Mouse (Mus musculus) embryonic facial prominence, embryonic 14.5 days (tissue): ENCODE measurements at regions not wholly inside any gene's neighbourhood (a gene's known extent, or its start where the extent isn't known, plus 50 kb on each side); places are given as distances from the start of the nearest gene placed in this dataset.
A peak's percentile ranks its signal among the peaks of the same experiment; 100 is the strongest.

Experiments used
- ATAC-seq: fragments of 200-750 bp; cut with Nextera tagmentation; 2 replicates; pipeline ENCODE4 v1.8.0; 2017; ENCODE audit warnings: low read depth, moderate number of reproducible peaks, moderate TSS enrichment
- DNase-seq: peaks from one replicate; pipeline ENCODE4 v3.0.0-alpha.2; 2015; ENCODE audit warnings: low spot score
- H3K27ac ChIP-seq: fragments of 300-500 bp; sonication (generic); replicated peaks from 2 replicates; pipeline ENCODE4 v1.5.1; 2014; ENCODE audit warnings: low read depth, mild to moderate bottlenecking, low read length, moderate library complexity
- H3K27me3 ChIP-seq: fragments of 300-500 bp; sonication (generic); replicated peaks from 2 replicates; pipeline ENCODE4 v1.6.1; 2014; ENCODE audit warnings: low read length; ENCODE audit not compliant: control insufficient read depth, insufficient read depth
- H3K36me3 ChIP-seq: fragments of 300-500 bp; sonication (generic); 2 replicates; pipeline ENCODE4 v1.6.1; 2014; ENCODE audit warnings: low read length, mixed read lengths; ENCODE audit not compliant: control insufficient read depth, insufficient read depth
- H3K4me1 ChIP-seq: fragments of 300-500 bp; sonication (generic); 2 replicates; pipeline ENCODE4 v1.6.1; 2014; ENCODE audit warnings: antibody characterized with exemption, low read length; ENCODE audit not compliant: control insufficient read depth, insufficient read depth
- H3K4me2 ChIP-seq: fragments of 300-500 bp; sonication (generic); 2 replicates; pipeline ENCODE4 v1.6.1; 2014; ENCODE audit warnings: low read depth, mild to moderate bottlenecking, low read length, moderate library complexity, mixed read lengths
- H3K4me3 ChIP-seq: fragments of 300-500 bp; sonication (generic); 2 replicates; pipeline ENCODE4 v1.5.1; 2014; ENCODE audit warnings: low read depth, mild to moderate bottlenecking, low read length
- H3K9ac ChIP-seq: fragments of 300-500 bp; sonication (generic); 2 replicates; pipeline ENCODE4 v1.6.1; 2014; ENCODE audit warnings: low read depth, mild to moderate bottlenecking, low read length, moderate library complexity, mixed read lengths
- H3K9me3 ChIP-seq: fragments of 300-500 bp; sonication (generic); 2 replicates; pipeline ENCODE4 v1.6.1; 2016; ENCODE audit warnings: low read length; ENCODE audit not compliant: control insufficient read depth
- WGBS: fragments of 180-500 bp; shearing (Covaris S2); extraction: QIAGEN DNeasy Blood & Tissue Kit; methylation state at CpG from one replicate; pipeline ENCODE4 v1.1.7; 2014; 5-methylcytosine and 5-hydroxymethylcytosine counted together

- Histone ChIP-seq H3K4me3 (no peak overlapping the region), H3K9ac (no peak overlapping the region), H3K4me1 (no peaks in the 10 kb centered on the region), H3K4me2 (no peak overlapping the region), H3K36me3 (no peaks in the 10 kb centered on the region), H3K27ac (no peak overlapping the region), H3K9me3 (no peaks in the 10 kb centered on the region), H3K27me3 (no peaks in the 10 kb centered on the region)
- WGBS = 91% methylated on average over 6 of the region's 6 CpGs
- DNase-seq = no peak
- no peak for ATAC-seq
Observed at GRCm38 (mm10) chr14:99383170-99383569, 84.7 kb downstream of the Klf5 start.

- Histone ChIP-seq H3K36me3 (no peaks in the 10 kb centered on the region), H3K9me3 (no peaks in the 10 kb centered on the region), H3K27ac (no peak overlapping the region), H3K4me1 (no peaks in the 10 kb centered on the region), H3K9ac (no peak overlapping the region), H3K27me3 (no peaks in the 10 kb centered on the region), H3K4me3 (no peak overlapping the region), H3K4me2 (no peak overlapping the region)
- no peak for ATAC-seq
- WGBS = 92% methylated on average over 6 of the region's 6 CpGs
- no peak for DNase-seq
Observed at GRCm38 (mm10) chr14:99387581-99387980, 89.1 kb downstream of the Klf5 start.

- peak; percentile 32 for DNase-seq
- H3K9ac ChIP-seq = no peak overlapping the region
- ATAC-seq = no peak
- H3K36me3 ChIP-seq = no peaks in the 10 kb centered on the region
- no peaks in the 10 kb centered on the region for H3K27me3 ChIP-seq
- H3K4me1 ChIP-seq = no peaks in the 10 kb centered on the region
- H3K27ac ChIP-seq = no peak overlapping the region
- 62% methylated on average over 5 of the region's 5 CpGs for WGBS
- H3K4me3 ChIP-seq = no peak overlapping the region
- H3K4me2 ChIP-seq = no peak overlapping the region
- no peaks in the 10 kb centered on the region for H3K9me3 ChIP-seq
Observed at GRCm38 (mm10) chr14:99389306-99389705, 90.8 kb downstream of the Klf5 start.

- no peaks in the 10 kb centered on the region for H3K27me3 ChIP-seq
- DNase-seq = no peak
- peak; percentile 18; the same call in 1 of the 2 replicates for ATAC-seq
- no peaks in the 10 kb centered on the region for H3K4me1 ChIP-seq
- H3K9ac ChIP-seq = no peak overlapping the region
- no peak overlapping the region for H3K4me2 ChIP-seq
- H3K9me3 ChIP-seq = no peaks in the 10 kb centered on the region
- H3K36me3 ChIP-seq = no peaks in the 10 kb centered on the region
- H3K4me3 ChIP-seq = no peak overlapping the region
- no peak overlapping the region for H3K27ac ChIP-seq
- 76% methylated on average over 7 of the region's 7 CpGs for WGBS
Observed at GRCm38 (mm10) chr14:99391700-99392099, 93.2 kb downstream of the Klf5 start.

DNA sequence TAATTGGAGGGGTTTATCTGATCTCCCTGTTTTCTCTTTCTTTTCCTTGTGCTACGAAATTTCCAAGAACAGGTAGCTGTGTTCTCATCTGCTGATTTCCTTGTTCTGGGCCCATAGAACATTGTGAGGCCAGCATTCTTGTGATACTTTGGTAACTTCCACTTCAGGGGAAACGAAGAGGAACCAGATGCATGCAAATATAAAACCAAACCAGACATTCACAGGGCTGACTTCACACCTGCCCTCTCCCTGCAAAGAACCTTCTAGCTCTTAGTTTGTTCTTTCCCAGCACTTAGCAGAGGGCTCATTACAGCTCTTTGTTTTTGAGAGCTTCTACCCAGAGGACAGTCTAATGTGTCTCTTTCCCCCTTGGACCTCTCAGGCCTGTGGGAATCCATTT, 94.3 kb downstream of the Klf5 start:
- WGBS = 60% methylated on average over 2 of the region's 2 CpGs
- no peak overlapping the region for H3K9ac ChIP-seq
- H3K4me3 ChIP-seq = no peak overlapping the region
- H3K4me1 ChIP-seq = no peaks in the 10 kb centered on the region
- ATAC-seq = no peak
- no peak overlapping the region for H3K4me2 ChIP-seq
- no peaks in the 10 kb centered on the region for H3K36me3 ChIP-seq
- H3K27ac ChIP-seq = no peak overlapping the region
- H3K9me3 ChIP-seq = no peaks in the 10 kb centered on the region
- no peak for DNase-seq
- H3K27me3 ChIP-seq = no peaks in the 10 kb centered on the region

DNA sequence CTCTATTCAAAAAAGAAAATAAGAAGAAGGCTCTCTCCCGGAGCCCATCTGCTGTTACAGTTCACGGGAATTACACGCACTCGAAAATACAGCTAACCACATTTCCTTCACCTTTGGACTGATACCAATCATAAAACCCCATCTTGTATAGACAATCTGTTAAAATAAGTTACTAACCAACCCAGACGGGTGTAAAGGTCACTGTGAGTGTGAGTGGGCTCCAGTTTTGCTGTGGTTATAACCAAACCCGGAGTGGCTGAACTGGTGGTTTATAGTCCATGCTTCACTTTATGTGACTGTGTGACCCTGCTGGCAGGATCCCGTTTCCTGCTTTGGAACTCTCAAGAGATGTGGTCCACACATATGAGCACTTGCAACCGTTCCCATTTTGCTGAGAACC, 95.1 kb downstream of the Klf5 start:
- H3K36me3 ChIP-seq = no peaks in the 10 kb centered on the region
- no peak overlapping the region for H3K4me2 ChIP-seq
- no peak overlapping the region for H3K9ac ChIP-seq
- no peak for ATAC-seq
- no peaks in the 10 kb centered on the region for H3K9me3 ChIP-seq
- H3K4me1 ChIP-seq = no peaks in the 10 kb centered on the region
- WGBS = 80% methylated on average over 8 of the region's 8 CpGs
- no peak overlapping the region for H3K27ac ChIP-seq
- no peak for DNase-seq
- H3K27me3 ChIP-seq = no peaks in the 10 kb centered on the region
- H3K4me3 ChIP-seq = no peak overlapping the region

GRCm38 (mm10) chr14:99403155-99403726, 104.8 kb downstream of the Klf5 start:
- H3K9ac ChIP-seq = no peak overlapping the region
- WGBS = 88% methylated on average over 6 of the region's 6 CpGs
- no peak overlapping the region for H3K4me3 ChIP-seq
- H3K9me3 ChIP-seq = no peaks in the 10 kb centered on the region
- no peaks in the 10 kb centered on the region for H3K4me1 ChIP-seq
- ATAC-seq (no peak), DNase-seq (no peak)
- H3K36me3 ChIP-seq = no peaks in the 10 kb centered on the region
- H3K27ac ChIP-seq = no peak overlapping the region
- H3K4me2 ChIP-seq = no peak overlapping the region
- no peaks in the 10 kb centered on the region for H3K27me3 ChIP-seq

DNA sequence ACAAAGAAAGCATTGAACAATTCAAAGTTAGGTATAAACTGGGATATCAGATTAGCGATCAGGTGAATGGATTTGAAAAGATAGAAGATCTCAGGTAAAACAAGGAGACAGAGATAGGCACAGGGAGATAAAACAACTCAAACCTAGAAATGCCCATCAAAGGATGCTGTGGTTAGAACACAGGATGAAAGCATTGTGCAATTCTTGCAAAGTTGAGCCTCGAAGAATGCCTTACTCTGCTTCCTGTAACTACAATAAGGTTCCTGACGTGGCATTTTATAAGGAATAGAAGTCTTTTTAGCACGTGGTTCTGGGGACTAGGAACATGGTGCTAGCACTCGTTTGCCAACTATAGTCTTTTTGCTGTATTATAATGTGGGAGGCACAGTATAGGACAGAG, 106.7 kb downstream of the Klf5 start:
- DNase-seq (no peak), ATAC-seq (no peak)
- Histone ChIP-seq H3K4me1 (no peaks in the 10 kb centered on the region), H3K9me3 (no peaks in the 10 kb centered on the region), H3K36me3 (no peaks in the 10 kb centered on the region), H3K4me3 (no peak overlapping the region), H3K9ac (no peak overlapping the region), H3K27ac (no peak overlapping the region), H3K4me2 (no peak overlapping the region), H3K27me3 (no peaks in the 10 kb centered on the region)
- WGBS = 77% methylated on average over 5 of the region's 5 CpGs

GRCm38 (mm10) chr14:99411835-99412234, 113.3 kb downstream of the Klf5 start:
- H3K36me3 ChIP-seq = no peaks in the 10 kb centered on the region
- H3K4me2 ChIP-seq = no peak overlapping the region
- no peaks in the 10 kb centered on the region for H3K4me1 ChIP-seq
- no peak overlapping the region for H3K9ac ChIP-seq
- no peaks in the 10 kb centered on the region for H3K27me3 ChIP-seq
- no peak overlapping the region for H3K4me3 ChIP-seq
- WGBS = 64% methylated on average over 5 of the region's 5 CpGs
- H3K9me3 ChIP-seq = no peaks in the 10 kb centered on the region
- H3K27ac ChIP-seq = no peak overlapping the region
- ATAC-seq (no peak), DNase-seq (no peak)
